Mouse (Mus musculus) erythroblast, embryonic 14.5 days (primary cell): Measurements from ENCODE around the gene Cdca3.

Experiments used
- GATA1 ChIP-seq: IDR thresholded peaks from 2 replicates; pipeline ENCODE4 v1.6.1; 2012; ENCODE audit warnings: low read length, inconsistent platforms, mixed read lengths
- TAL1 ChIP-seq: IDR thresholded peaks from 3 replicates; pipeline ENCODE4 v1.6.1; 2012; ENCODE audit warnings: low read length, inconsistent platforms, mixed read lengths

- TF ChIP-seq GATA1, result no peak
- no peak for TF ChIP-seq TAL1
Measured at GRCm38 (mm10) chr6:124863125-124863657, 33.8 kb downstream of the Cdca3 start.
